Mouse (Mus musculus): Measurements from ENCODE around the gene Fam222b. TPM values are rescaled to one million over a fixed set of nuclear protein-coding genes. Genes with fewer than 3 reads are reported as not detected.

Gene Fam222b
- polyA plus RNA-seq, 1 experiment from 2014 or later, result 20.5 TPM

DNA sequence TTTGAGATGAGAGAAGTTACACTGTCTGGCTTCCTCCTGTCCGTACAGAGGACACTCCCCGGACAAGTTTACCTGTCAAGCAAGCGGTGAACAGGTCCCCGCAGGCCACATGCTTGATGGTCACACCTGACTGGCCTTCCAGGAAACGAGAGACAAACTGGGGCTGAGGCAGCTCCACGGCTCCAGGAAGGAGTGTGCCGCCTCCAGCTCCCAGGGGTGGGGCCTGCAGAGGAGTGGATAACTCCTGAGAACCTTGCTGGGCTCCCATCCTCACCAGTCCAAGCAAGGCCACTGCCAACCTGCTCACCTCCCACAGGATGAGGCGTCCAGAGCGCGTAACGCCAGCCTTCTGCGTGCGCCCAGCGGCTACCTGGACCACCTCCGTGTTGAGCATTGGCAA lies 75.8 kb downstream of the Fam222b start:
- no peak overlapping the region for H3K9ac ChIP-seq (replicated peaks)
- no peak overlapping the region for H3K4me2 ChIP-seq (replicated peaks)
- peaks cover 8% of the 10 kb centered on the region for H3K4me1 ChIP-seq
- ATAC-seq (replicated peaks), result no peak
- WGBS, result 93% methylated on average over 15 of the region's 15 CpGs
- H3K9me3 ChIP-seq, result no peaks in the 10 kb centered on the region
- no peak overlapping the region for H3K27ac ChIP-seq (replicated peaks)
- no peak overlapping the region for H3K4me3 ChIP-seq
- no peaks in the 10 kb centered on the region for H3K27me3 ChIP-seq
- H3K36me3 ChIP-seq, result no peaks in the 10 kb centered on the region

GRCm38 (mm10) chr11:78171328-78171727 lies 76.9 kb downstream of the Fam222b start:
- no peak for ATAC-seq (replicated peaks)
- H3K27me3 ChIP-seq, result no peaks in the 10 kb centered on the region
- peaks cover 5% of the 10 kb centered on the region; the same call in 1 of the 2 replicates for H3K4me1 ChIP-seq
- no peak overlapping the region for H3K27ac ChIP-seq (replicated peaks)
- no peaks in the 10 kb centered on the region for H3K9me3 ChIP-seq
- H3K4me3 ChIP-seq, result no peak overlapping the region
- H3K4me2 ChIP-seq (replicated peaks), result no peak overlapping the region
- no peak overlapping the region for H3K9ac ChIP-seq (replicated peaks)
- H3K36me3 ChIP-seq, result no peaks in the 10 kb centered on the region
- WGBS, result 66% methylated on average over 4 of the region's 4 CpGs

DNA sequence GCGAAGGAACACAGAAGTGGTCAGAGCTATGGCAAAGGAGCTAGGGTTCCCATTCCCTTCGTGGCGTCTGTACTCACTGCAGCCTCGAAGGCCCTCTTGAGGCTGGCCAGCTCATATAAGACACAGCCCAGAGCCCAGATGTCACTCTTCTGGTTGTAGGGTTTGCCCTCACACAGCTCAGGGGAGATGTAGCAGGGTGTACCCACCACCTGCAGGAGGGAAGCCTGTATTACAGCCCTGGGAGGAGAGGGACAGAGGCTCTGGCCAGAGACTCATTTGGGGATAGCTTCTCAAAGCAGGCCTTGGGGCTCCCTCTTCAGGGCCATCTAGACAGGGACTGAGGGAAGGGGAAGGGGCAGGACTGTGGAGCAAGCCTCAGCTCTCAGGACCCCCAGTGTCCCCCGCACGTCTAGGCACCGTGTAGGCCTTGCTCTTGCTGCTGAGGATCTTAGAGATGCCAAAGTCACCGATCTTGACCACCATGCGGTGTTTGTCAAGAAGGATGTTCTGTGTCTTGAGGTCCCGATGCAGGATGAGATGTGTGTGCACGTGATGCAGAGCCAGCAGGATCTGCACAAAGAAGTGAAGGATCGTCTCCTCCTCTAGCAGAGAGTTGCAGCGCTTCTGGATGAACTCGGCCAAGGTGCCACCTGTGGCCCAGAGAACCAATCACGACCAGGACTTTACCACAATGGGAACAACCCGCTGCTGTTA lies 77.7 kb downstream of the Fam222b start:
- H3K4me2 ChIP-seq (replicated peaks), result no peak overlapping the region
- no peak overlapping the region for H3K27ac ChIP-seq (replicated peaks)
- no peaks in the 10 kb centered on the region for H3K27me3 ChIP-seq
- H3K9me3 ChIP-seq, result no peaks in the 10 kb centered on the region
- 82% methylated on average over 16 of the region's 16 CpGs for WGBS
- no peak overlapping the region for H3K4me3 ChIP-seq
- no peaks in the 10 kb centered on the region for H3K36me3 ChIP-seq
- H3K4me1 ChIP-seq, result peaks cover 12% of the 10 kb centered on the region
- ATAC-seq (replicated peaks), result no peak
- no peak overlapping the region for H3K9ac ChIP-seq (replicated peaks)

GRCm38 (mm10) chr11:78172748-78173383 lies 78.4 kb downstream of the Fam222b start:
- no peaks in the 10 kb centered on the region for H3K27me3 ChIP-seq
- peaks cover 19% of the 10 kb centered on the region for H3K4me1 ChIP-seq
- H3K4me2 ChIP-seq (replicated peaks), result no peak overlapping the region
- H3K9ac ChIP-seq (replicated peaks), result no peak overlapping the region
- H3K36me3 ChIP-seq, result no peaks in the 10 kb centered on the region
- no peak overlapping the region for H3K27ac ChIP-seq (replicated peaks)
- 86% methylated on average over 19 of the region's 19 CpGs for WGBS
- ATAC-seq (replicated peaks), result no peak
- H3K9me3 ChIP-seq, result no peaks in the 10 kb centered on the region
- H3K4me3 ChIP-seq, result no peak overlapping the region

- Histone ChIP-seq H3K36me3 (peaks cover 2% of the 10 kb centered on the region; the same call in 1 of the 2 replicates), H3K4me1 (peaks cover 35% of the 10 kb centered on the region), H3K4me2 (replicated peaks) (no peak overlapping the region), H3K27ac (replicated peaks) (no peak overlapping the region), H3K4me3 (no peak overlapping the region), H3K27me3 (no peaks in the 10 kb centered on the region), H3K9ac (replicated peaks) (no peak overlapping the region), H3K9me3 (no peaks in the 10 kb centered on the region)
- WGBS, result 93% methylated on average over 3 of the region's 3 CpGs
- ATAC-seq (replicated peaks), result no peak
Measured at GRCm38 (mm10) chr11:78174506-78174905, 80.0 kb downstream of the Fam222b start.

GRCm38 (mm10) chr11:78175771-78176401 lies 81.4 kb downstream of the Fam222b start:
- peaks cover 16% of the 10 kb centered on the region for H3K36me3 ChIP-seq
- peak overlapping the region; percentile 73 for H3K4me2 ChIP-seq (replicated peaks)

DNA sequence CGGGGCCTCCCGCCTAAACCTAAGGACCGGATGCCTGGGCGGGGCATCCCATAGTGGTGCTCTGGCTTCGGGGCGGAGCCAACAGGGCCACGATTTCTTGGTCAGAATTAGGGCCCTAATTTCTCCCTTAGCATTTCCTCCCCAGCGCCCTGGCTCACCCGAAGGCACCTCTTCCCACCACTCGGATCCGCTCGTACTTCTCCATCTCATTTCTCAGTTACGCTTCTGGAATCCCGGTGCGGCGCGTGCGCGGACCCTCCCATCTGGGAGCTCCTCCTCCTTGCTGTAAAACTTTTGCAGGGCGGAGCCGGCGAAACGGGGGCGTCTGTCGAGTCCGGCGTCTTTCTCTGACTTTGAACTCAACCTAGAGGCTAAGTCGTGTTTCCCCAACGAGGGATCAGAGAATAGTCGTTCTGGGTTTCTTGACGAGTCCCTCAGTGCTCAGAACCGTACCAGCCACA lies 82.0 kb downstream of the Fam222b start, which contains the start of the genes Nek8 and Tlcd1:
Gene Nek8 (minus strand): TSS at position 274 of the 461 bp plus-strand sequence.
Gene Tlcd1 (plus strand): TSS at position 310 of the 461 bp plus-strand sequence.
- H3K36me3 ChIP-seq, result peaks cover 21% of the 10 kb centered on the region
- peak within 1 kb of the TSS; percentile 47 for H3K9ac ChIP-seq (replicated peaks)
- ATAC-seq (replicated peaks), result peak; percentile 55
- WGBS, result under 1% methylated on average over 32 of the region's 32 CpGs
- H3K4me3 ChIP-seq, result peak within 1 kb of the TSS; percentile 67
- H3K4me1 ChIP-seq, result peaks cover 47% of the 10 kb centered on the region
- peak within 1 kb of the TSS; percentile 73 for H3K4me2 ChIP-seq (replicated peaks)
- peak within 1 kb of the TSS; percentile 72 for H3K27ac ChIP-seq (replicated peaks)
- H3K27me3 ChIP-seq, result no peaks in the 10 kb centered on the region
- H3K9me3 ChIP-seq, result no peaks in the 10 kb centered on the region

More at GRCm38 (mm10) chr11:78175771-78176401, 81.4 kb downstream of the Fam222b start:
- 4% methylated on average over 9 of the region's 10 CpGs for WGBS
- no peaks in the 10 kb centered on the region for H3K9me3 ChIP-seq
- no peaks in the 10 kb centered on the region for H3K27me3 ChIP-seq
- no peak for ATAC-seq (replicated peaks)
- peaks cover 46% of the 10 kb centered on the region for H3K4me1 ChIP-seq
- peak overlapping the region; percentile 72 for H3K27ac ChIP-seq (replicated peaks)
- peak overlapping the region; percentile 67 for H3K4me3 ChIP-seq
- H3K9ac ChIP-seq (replicated peaks), result peak overlapping the region; percentile 47

DNA sequence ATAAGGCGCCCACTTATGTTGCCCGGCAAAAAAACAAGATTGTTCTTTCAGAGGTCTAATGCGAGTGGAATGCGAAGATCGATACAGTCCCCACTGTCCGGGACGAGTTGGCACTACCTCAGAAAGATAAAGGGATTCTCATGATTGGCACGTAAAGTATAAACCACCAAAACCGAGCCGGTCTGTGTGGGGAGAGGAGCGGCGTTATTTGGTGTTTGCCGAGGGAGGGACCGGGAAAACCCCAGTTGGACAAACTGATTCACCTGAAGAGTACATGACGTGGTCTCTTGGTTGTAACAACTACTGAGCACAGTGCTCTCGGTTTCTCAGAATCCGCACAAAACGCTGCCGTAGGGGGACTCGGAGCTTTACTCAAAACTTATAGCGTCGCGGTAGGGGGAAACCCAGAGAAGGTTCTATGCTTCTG lies 82.5 kb downstream of the Fam222b start:
- WGBS, result 1% methylated on average over 23 of the region's 23 CpGs
- Histone ChIP-seq H3K27me3 (no peaks in the 10 kb centered on the region), H3K36me3 (peaks cover 26% of the 10 kb centered on the region), H3K4me3 (peak overlapping the region; percentile 67), H3K27ac (replicated peaks) (0 out of 2 replicates have a peak overlapping the region, but pooled peaks have one; percentile 72), H3K4me2 (replicated peaks) (peak overlapping the region; percentile 73), H3K4me1 (peaks cover 52% of the 10 kb centered on the region), H3K9me3 (no peaks in the 10 kb centered on the region), H3K9ac (replicated peaks) (peak overlapping the region; percentile 47; the same call in 1 of the 2 replicates)
- no peak for ATAC-seq (replicated peaks)

DNA sequence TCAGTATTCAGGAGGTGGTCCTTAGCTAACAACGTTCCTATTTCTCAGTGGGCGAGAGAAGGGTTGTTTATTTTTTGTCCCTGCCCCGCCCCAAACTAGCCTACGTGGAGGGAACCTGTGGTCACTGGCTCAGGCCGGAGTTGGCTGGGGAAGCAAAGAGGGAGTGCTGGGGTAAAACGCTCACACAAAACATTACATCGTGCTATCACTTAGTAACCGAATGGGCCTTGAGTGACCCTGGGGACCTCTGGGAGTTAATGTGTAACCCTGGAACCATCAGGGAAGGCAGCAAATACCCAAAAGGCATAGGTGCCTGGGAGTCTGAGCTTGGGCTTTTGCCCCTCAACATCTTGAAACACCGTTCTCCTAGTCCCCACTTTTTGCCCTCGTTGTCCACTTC lies 83.0 kb downstream of the Fam222b start:
- WGBS, result 2% methylated on average over 10 of the region's 10 CpGs
- Histone ChIP-seq H3K9me3 (no peaks in the 10 kb centered on the region), H3K9ac (replicated peaks) (peak overlapping the region; percentile 46), H3K4me3 (peak overlapping the region; percentile 67), H3K36me3 (peaks cover 30% of the 10 kb centered on the region), H3K27ac (replicated peaks) (peak overlapping the region; percentile 88; the same call in 1 of the 2 replicates), H3K4me2 (replicated peaks) (peak overlapping the region; percentile 73), H3K27me3 (no peaks in the 10 kb centered on the region), H3K4me1 (peaks cover 58% of the 10 kb centered on the region)
- ATAC-seq (replicated peaks), result no peak

DNA sequence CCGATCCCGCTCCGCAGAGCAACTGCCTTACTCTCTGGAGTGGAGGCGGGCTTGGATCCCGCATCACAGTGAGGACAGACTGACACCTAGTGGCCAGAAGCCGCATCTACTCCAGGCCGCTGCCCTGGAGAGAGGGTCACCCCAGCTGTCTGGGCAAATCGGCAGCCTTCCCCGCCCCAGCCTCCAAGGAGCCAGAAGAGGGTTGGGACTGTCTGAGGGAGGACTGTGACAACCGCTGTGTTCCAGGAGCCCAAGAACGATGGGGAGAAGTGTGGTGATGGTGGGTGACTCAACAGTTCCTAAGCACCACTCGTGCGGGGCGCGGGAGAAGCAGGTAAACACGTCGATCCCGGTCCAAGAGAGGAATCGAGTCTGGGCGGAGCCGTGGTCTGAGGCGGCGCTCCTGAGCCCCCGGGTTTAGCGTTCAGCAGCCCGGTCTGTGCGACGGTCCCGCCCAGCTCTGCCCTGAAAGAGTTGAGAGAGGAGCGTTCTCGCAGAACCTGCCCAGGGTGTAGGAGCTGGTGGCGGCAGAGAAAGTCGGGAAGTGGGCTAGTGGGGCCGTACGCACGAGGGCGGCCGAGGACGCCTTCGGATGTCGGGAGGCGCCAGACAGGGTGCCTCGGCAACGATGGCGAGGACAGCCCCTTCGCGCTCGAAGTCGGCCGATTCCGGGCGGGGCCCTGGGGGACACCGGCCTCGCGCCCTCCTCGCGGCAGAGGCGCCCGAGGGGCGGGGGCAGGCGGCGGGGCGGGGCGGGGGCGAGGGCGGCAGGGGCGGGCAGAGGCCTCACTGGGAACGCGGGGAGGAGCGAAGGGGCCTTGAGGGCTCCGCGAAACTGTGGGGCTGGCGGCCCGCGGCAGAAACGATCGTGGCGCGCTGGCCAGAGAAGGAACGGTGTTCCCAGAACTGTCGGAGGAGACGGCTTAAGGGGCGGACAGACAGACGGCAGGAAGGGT lies 83.7 kb downstream of the Fam222b start:
- Histone ChIP-seq H3K4me1 (peaks cover 59% of the 10 kb centered on the region), H3K27me3 (no peaks in the 10 kb centered on the region), H3K36me3 (peaks cover 30% of the 10 kb centered on the region), H3K9me3 (no peaks in the 10 kb centered on the region), H3K9ac (replicated peaks) (peak overlapping the region; percentile 46), H3K4me3 (peak overlapping the region; percentile 67), H3K27ac (replicated peaks) (peak overlapping the region; percentile 88), H3K4me2 (replicated peaks) (peak overlapping the region; percentile 73)
- peak; percentile 91 for ATAC-seq (replicated peaks)
- WGBS, result under 1% methylated on average over 70 of the region's 84 CpGs

DNA sequence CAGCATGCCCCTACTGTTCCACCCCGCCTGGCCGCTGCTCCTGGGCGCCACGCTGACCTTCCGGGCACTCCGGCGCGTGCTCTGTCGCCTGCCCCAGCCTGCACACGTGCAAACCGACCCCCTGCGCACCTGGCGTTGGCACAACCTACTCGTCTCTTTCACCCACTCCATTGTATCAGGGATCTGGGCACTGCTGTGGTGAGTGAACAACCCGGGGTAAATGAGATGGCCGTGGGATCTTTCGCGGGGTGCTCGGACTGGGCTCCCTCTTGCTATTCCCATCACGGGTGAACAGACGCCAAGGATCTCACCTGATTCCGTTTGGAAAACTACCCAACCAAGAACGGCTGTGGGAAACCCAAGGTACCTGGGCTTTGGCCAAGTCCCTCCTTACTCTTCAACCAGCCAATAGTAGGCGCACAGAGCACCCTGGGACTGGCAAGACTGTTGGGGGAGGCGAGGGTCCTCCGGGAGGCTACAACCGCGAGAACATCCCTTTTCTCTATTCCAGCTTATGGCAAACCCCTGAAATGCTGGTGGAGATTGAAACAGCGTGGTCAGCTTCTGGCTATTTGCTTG lies 84.5 kb downstream of the Fam222b start:
- H3K27ac ChIP-seq (replicated peaks), result peak overlapping the region; percentile 88
- H3K27me3 ChIP-seq, result no peaks in the 10 kb centered on the region
- peaks cover 30% of the 10 kb centered on the region for H3K36me3 ChIP-seq
- H3K9me3 ChIP-seq, result no peaks in the 10 kb centered on the region
- H3K4me1 ChIP-seq, result peaks cover 63% of the 10 kb centered on the region
- peak overlapping the region; percentile 46 for H3K9ac ChIP-seq (replicated peaks)
- H3K4me3 ChIP-seq, result peak overlapping the region; percentile 67
- peak; percentile 1; the same call in 1 of the 2 replicates for ATAC-seq (replicated peaks)
- H3K4me2 ChIP-seq (replicated peaks), result peak overlapping the region; percentile 73
- 1% methylated on average over 28 of the region's 29 CpGs for WGBS
